Mouse (Mus musculus) bone marrow macrophage, adult 2 months (primary cell): ENCODE results near the gene Gm28998. TPM values are rescaled to one million over a fixed set of nuclear protein-coding genes. Genes with fewer than 3 reads are reported as not detected.
"Not testable (repeated sequence)": the region's sequence is repeated elsewhere in the genome, so short reads cannot be mapped to it uniquely, and the experiment has no call there.

Source experiments
- H3K27ac ChIP-seq: 2 replicates; pipeline ENCODE4 v1.5.1; 2012; ENCODE audit warnings: low read depth, low read length; ENCODE audit not compliant: insufficient read depth
- H3K4me1 ChIP-seq: 2 replicates; pipeline ENCODE4 v1.6.1; 2012; ENCODE audit warnings: low read length; ENCODE audit not compliant: control insufficient read depth, insufficient read depth
- H3K4me3 ChIP-seq: 2 replicates; pipeline ENCODE4 v1.5.1; 2012; ENCODE audit warnings: mild to moderate bottlenecking, low read length, moderate library complexity; ENCODE audit not compliant: insufficient read depth
- polyA plus RNA-seq: library from polyadenylated mRNA; stranded (reverse); fragments of >200 nt; gene quantifications from 2 replicates; pipeline ENCODE4 v1.2.4, GENCODE M21; 2012; ENCODE audit not compliant: missing spikeins, insufficient read depth, insufficient read length

Gm28998 gene
- not detected in 2 replicates for polyA plus RNA-seq

DNA sequence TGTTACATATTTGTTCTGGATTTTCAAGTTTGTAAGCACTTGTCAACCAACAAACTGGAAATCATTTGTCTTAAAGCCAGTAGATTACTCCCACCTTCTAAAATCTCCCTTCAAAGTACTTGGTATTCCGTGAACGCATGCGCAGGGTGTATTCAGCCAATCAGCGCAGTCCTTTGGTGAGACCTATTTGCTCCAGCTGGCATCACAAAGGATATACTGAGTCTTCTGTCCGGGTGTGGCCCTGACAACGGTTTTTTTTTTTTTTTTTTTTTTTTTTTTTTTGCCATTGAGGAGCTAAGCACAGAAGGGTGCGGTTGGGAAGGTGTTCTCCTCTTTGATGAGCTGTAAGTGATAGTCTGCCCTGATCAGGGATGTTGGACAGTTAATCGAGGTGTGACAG, at the start of gene Gm28998:
Gene Gm28998 (plus strand): TSS at position 301 of the 400 bp plus-strand sequence.
- not testable (repeated sequence) for H3K4me1 ChIP-seq, H3K27ac ChIP-seq, H3K4me3 ChIP-seq

Other genes starting within 250 kb of the Gm28998 start
- not detected in 2 replicates for gene Gm21244, start 84.5 kb upstream of the Gm28998 start, polyA plus RNA-seq
- gene Gm21788, start 151.2 kb downstream of the Gm28998 start, polyA plus RNA-seq, result not detected in 2 replicates